Mouse (Mus musculus) intestine, embryonic 16.5 days (tissue): ENCODE measurements around the gene Zfp451. TPM values are rescaled to one million over a fixed set of nuclear protein-coding genes. Genes with fewer than 3 reads are reported as not detected.

ENCODE experiments used
- ATAC-seq: fragments of 200-750 bp; cut with Nextera tagmentation; 2 replicates; pipeline ENCODE4 v1.8.0; 2017; ENCODE audit warnings: moderate TSS enrichment, moderate library complexity
- H3K27ac ChIP-seq: fragments of 300-500 bp; sonication (generic); 2 replicates; pipeline ENCODE4 v1.5.1; 2014; ENCODE audit warnings: mild to moderate bottlenecking, low read length
- H3K27me3 ChIP-seq: fragments of 300-500 bp; sonication (generic); replicated peaks from 2 replicates; pipeline ENCODE4 v1.6.1; 2014; ENCODE audit warnings: low read length, control low read depth, mixed read lengths; ENCODE audit not compliant: control insufficient read depth, insufficient read depth
- H3K36me3 ChIP-seq: fragments of 300-500 bp; sonication (generic); 2 replicates; pipeline ENCODE4 v1.6.1; 2014; ENCODE audit warnings: low read length, control low read depth; ENCODE audit not compliant: control insufficient read depth, insufficient read depth
- H3K4me1 ChIP-seq: fragments of 300-500 bp; sonication (generic); 2 replicates; pipeline ENCODE4 v1.6.1; 2014; ENCODE audit warnings: low read length, control low read depth, mixed read lengths; ENCODE audit not compliant: control insufficient read depth, insufficient read depth
- H3K4me2 ChIP-seq: fragments of 300-500 bp; sonication (generic); 2 replicates; pipeline ENCODE4 v1.6.1; 2014; ENCODE audit warnings: low read depth, low read length, control low read depth
- H3K4me3 ChIP-seq: fragments of 300-500 bp; sonication (generic); 2 replicates; pipeline ENCODE4 v1.5.1; 2014; ENCODE audit warnings: mild to moderate bottlenecking, low read length
- H3K9ac ChIP-seq: fragments of 300-500 bp; sonication (generic); 2 replicates; pipeline ENCODE4 v1.6.1; 2014; ENCODE audit warnings: low read depth, low read length
- H3K9me3 ChIP-seq: fragments of 300-500 bp; sonication (generic); 2 replicates; pipeline ENCODE4 v1.6.1; 2016; ENCODE audit warnings: low read length, control low read depth; ENCODE audit not compliant: control insufficient read depth
- WGBS: fragments of 180-500 bp; shearing (Covaris S2); extraction: QIAGEN DNeasy Blood & Tissue Kit; methylation state at CpG from one replicate; pipeline ENCODE4 v1.1.7; 2014; 5-methylcytosine and 5-hydroxymethylcytosine counted together
- polyA plus RNA-seq: library from polyadenylated mRNA; unstranded; fragments of >200 nt; fragmentation: Nextera tagmentation; extraction: Ambion mirVana; gene quantifications from 2 replicates; pipeline ENCODE4 v1.2.1, GENCODE M21; 2015

Zfp451 gene
- polyA plus RNA-seq, 1 experiment from 2014 or later = 12.2 TPM

GRCm38 (mm10) chr1:33712026-33712425 lies 102.4 kb downstream of the Zfp451 start:
- no peaks in the 10 kb centered on the region for H3K9me3 ChIP-seq
- ATAC-seq = no peak
- no peaks in the 10 kb centered on the region for H3K4me1 ChIP-seq
- H3K4me3 ChIP-seq = no peak overlapping the region
- no peaks in the 10 kb centered on the region for H3K36me3 ChIP-seq
- H3K27me3 ChIP-seq = no peaks in the 10 kb centered on the region; the same call in 1 of the 2 replicates
- no peak overlapping the region for H3K4me2 ChIP-seq
- no peak overlapping the region for H3K27ac ChIP-seq
- no peak overlapping the region for H3K9ac ChIP-seq
- WGBS = 91% methylated on average over 5 of the region's 5 CpGs

Other genes with a start within 250 kb of the Zfp451 start
- gene Prim2, start 144.8 kb downstream of the Zfp451 start, polyA plus RNA-seq = 22.6 and 26.3 TPM in 2 replicates
- 16.3 and 16.9 TPM in 2 replicates for gene Rab23, start 94.7 kb downstream of the Zfp451 start, polyA plus RNA-seq
- 44.6 and 56.6 TPM in 2 replicates for gene Bag2, start 56.8 kb downstream of the Zfp451 start, polyA plus RNA-seq
- gene Bend6, start 93.2 kb upstream of the Zfp451 start, polyA plus RNA-seq = 0.32 and 0.60 TPM in 2 replicates
- gene Dst, start 93.6 kb upstream of the Zfp451 start, polyA plus RNA-seq = 15.1 and 16.4 TPM in 2 replicates